In genomic region chr6:93724749-93725148, GRCm38 (mm10) we compare ENCODE assay signal across 14 mouse cellular contexts.
"Had no signal": no experiment of that assay in that cellular context is flagged by ENCODE, and none has a peak within 500 bp of the region (broad histone marks: within the 10 kb centered on the region; RNA-seq: fewer than 3 reads in every experiment).

No protein-coding gene starts in this region.

- DNase-seq: liver, embryonic 13.5 days; liver, postnatal 0 days; lung, embryonic 14.5 days; lung, postnatal 10 days; lung, postnatal 4 days; right cerebral cortex, adult 18-20 months; right cerebral cortex, postnatal 25 days; right cerebral cortex, postnatal 4 days; spleen, adult 18-20 months; thymus, adult 18-20 months; thymus, postnatal 14 days; thymus, postnatal 36 days had no signal

- ATAC-seq: liver, postnatal 0 days; midbrain, embryonic 13.5 days; midbrain, embryonic 15.5 days had no signal
